21 mouse cellular contexts compared by ENCODE assay signal in genomic region chr6:93946612-93947011, GRCm38 (mm10).
DNase-seq lines count a peak whose midpoint lies in the region; ATAC-seq lines count a peak whose summit lies in the region.
"Had no signal": no experiment of that assay in that cellular context is flagged by ENCODE, and none has a peak within 500 bp of the region (broad histone marks: within the 10 kb centered on the region; RNA-seq: fewer than 3 reads in every experiment).

No protein-coding gene starts in this region.

- intact Hi-C loops in heart, postnatal 25 days (cut with DNase I) = no loop called here

- no peak overlapping the region for H3K4me3 ChIP-seq in heart, embryonic 11.5 days (ENCODE audit: low read depth, low read length)
- no peak overlapping the region for H3K4me3 ChIP-seq in heart, embryonic 14.5 days (ENCODE audit: control insufficient read depth in 1 of 2, insufficient read depth in 1 of 2, low read depth in 1 of 2, low read length in 2 of 2)
- no peak overlapping the region for H3K4me3 ChIP-seq in heart, embryonic 16.5 days (ENCODE audit: low read length)
- H3K4me3 ChIP-seq: embryonic facial prominence, embryonic 15.5 days; erythroblast, embryonic 14.5 days; forebrain, embryonic 10.5 days; hindbrain, embryonic 12.5 days had no signal

- H3K36me3 ChIP-seq in heart, embryonic 11.5 days (ENCODE audit: control insufficient read depth, insufficient read depth, low read length) = no peaks in the 10 kb centered on the region
- no peaks in the 10 kb centered on the region for H3K36me3 ChIP-seq in heart, embryonic 14.5 days (ENCODE audit: control insufficient read depth, insufficient read depth, low read length)
- H3K36me3 ChIP-seq in heart, embryonic 16.5 days (ENCODE audit: control insufficient read depth, insufficient read depth) = no peaks in the 10 kb centered on the region
- H3K36me3 ChIP-seq: embryonic facial prominence, embryonic 15.5 days; forebrain, embryonic 10.5 days; G1E; hindbrain, embryonic 12.5 days had no signal

- no peaks in the 10 kb centered on the region for H3K27me3 ChIP-seq in heart, embryonic 11.5 days (ENCODE audit: control insufficient read depth, insufficient read depth, low read length)
- H3K27me3 ChIP-seq in heart, embryonic 14.5 days (ENCODE audit: control insufficient read depth, insufficient read depth, low read length) = no peaks in the 10 kb centered on the region
- no peaks in the 10 kb centered on the region for H3K27me3 ChIP-seq in heart, embryonic 16.5 days (ENCODE audit: control insufficient read depth, insufficient read depth, low read length)
- H3K27me3 ChIP-seq: embryonic facial prominence, embryonic 15.5 days had no signal

- peak overlapping the region; percentile 63; the same call in 1 of the 2 replicates for H3K27ac ChIP-seq in heart, embryonic 11.5 days (ENCODE audit: low read depth, low read length)
- peak overlapping the region; percentile 66 to 76 for H3K27ac ChIP-seq in heart, embryonic 14.5 days (replicated peaks in 1 of 2; ENCODE audit: control insufficient read depth in 1 of 2, insufficient read depth in 1 of 2, low read depth in 2 of 2, low read length in 2 of 2)
- H3K27ac ChIP-seq in heart, embryonic 16.5 days (ENCODE audit: low read length) = peak overlapping the region; percentile 78
- H3K27ac ChIP-seq: embryonic facial prominence, embryonic 15.5 days; forebrain, embryonic 10.5 days; hindbrain, embryonic 12.5 days; hindbrain, postnatal 0 days had no signal

- H3K4me1 ChIP-seq in heart, embryonic 11.5 days (ENCODE audit: control insufficient read depth, insufficient read depth, low read length) = peaks cover 5% of the 10 kb centered on the region
- peaks cover 3 to 22% of the 10 kb centered on the region in 2 experiments; a peak in 3 of 4 replicates for H3K4me1 ChIP-seq in heart, embryonic 14.5 days (ENCODE audit: control insufficient read depth in 2 of 2, insufficient read depth in 2 of 2, low read length in 2 of 2)
- peaks cover 17% of the 10 kb centered on the region for H3K4me1 ChIP-seq in heart, embryonic 16.5 days (ENCODE audit: control insufficient read depth, insufficient read depth, low read length)
- H3K4me1 ChIP-seq: embryonic facial prominence, embryonic 15.5 days; hindbrain, embryonic 12.5 days had no signal

- no peaks in the 10 kb centered on the region for H3K9me3 ChIP-seq in heart, embryonic 11.5 days (replicated peaks; ENCODE audit: control insufficient read depth, low read length)
- no peaks in the 10 kb centered on the region for H3K9me3 ChIP-seq in heart, embryonic 14.5 days (ENCODE audit: control insufficient read depth, low read length)
- no peaks in the 10 kb centered on the region for H3K9me3 ChIP-seq in heart, embryonic 16.5 days (replicated peaks; ENCODE audit: control insufficient read depth, low read length)
- H3K9me3 ChIP-seq: embryonic facial prominence, embryonic 15.5 days; forebrain, embryonic 10.5 days; G1E; hindbrain, embryonic 12.5 days had no signal

- H3K4me2 ChIP-seq in heart, embryonic 11.5 days = no peak overlapping the region
- H3K4me2 ChIP-seq in heart, embryonic 14.5 days (ENCODE audit: low read length) = no peak overlapping the region
- H3K4me2 ChIP-seq in heart, embryonic 16.5 days (ENCODE audit: low read depth, low read length) = no peak overlapping the region
- H3K4me2 ChIP-seq: embryonic facial prominence, embryonic 15.5 days; hindbrain, embryonic 12.5 days had no signal

- no peak for DNase-seq in heart, postnatal 25 days (ENCODE audit: low spot score)
- no peak for DNase-seq in frontal cortex, postnatal 36 days (ENCODE audit: low spot score in 2 of 2)
- DNase-seq: adrenal gland, postnatal 10 days; cerebellum, adult 11 months; cerebellum, adult 8-10 months; cerebellum, postnatal 14 days; embryo, embryonic 11 days; gastrocnemius, postnatal 36 days; kidney, adult 11 months; kidney, adult 9 months had no signal

- no peak overlapping the region for H3K9ac ChIP-seq in heart, embryonic 11.5 days (ENCODE audit: low read depth, low read length)
- no peak overlapping the region for H3K9ac ChIP-seq in heart, embryonic 14.5 days (ENCODE audit: low read length)
- H3K9ac ChIP-seq in heart, embryonic 16.5 days (ENCODE audit: low read length) = no peak overlapping the region
- H3K9ac ChIP-seq: embryonic facial prominence, embryonic 15.5 days; hindbrain, embryonic 12.5 days had no signal

- 46% methylated on average over 2 of the region's 2 CpGs for WGBS in heart, embryonic 11.5 days (ENCODE audit: insufficient replicate concordance)
- WGBS in heart, embryonic 14.5 days = 24% methylated on average over 2 of the region's 2 CpGs
- 42% methylated on average over 2 of the region's 2 CpGs for WGBS in heart, embryonic 16.5 days

- ATAC-seq in heart, embryonic 11.5 days (replicated peaks; ENCODE audit: insufficient number of reproducible peaks, low FRiP score, low TSS enrichment) = no peak
- peak; percentile 81 for ATAC-seq in heart, embryonic 14.5 days (ENCODE audit: insufficient number of reproducible peaks, insufficient read depth, low FRiP score, low read depth)
- peak; percentile 94 for ATAC-seq in heart, embryonic 16.5 days (replicated peaks; ENCODE audit: extremely low read depth, insufficient read depth, low FRiP score)
- no peak for ATAC-seq in CD4-positive, CD25-positive, alpha-beta regulatory T cell, adult 4 months
- ATAC-seq: forebrain, embryonic 14.5 days; hindbrain, postnatal 0 days had no signal

Comparison
In these comparisons a context has a peak if more than half of its experiments do, and no peak if none do; other contexts are left out.
1. ATAC-seq: peak in heart, embryonic 14.5 days (single experiment) and heart, embryonic 16.5 days (single experiment); none in heart, embryonic 11.5 days (single experiment) and CD4-positive, CD25-positive, alpha-beta regulatory T cell, adult 4 months (single experiment).
2. Peak in every context shown above with its lines, with median percentiles within 50 percentile points of each other: H3K27ac ChIP-seq.